Mouse (Mus musculus) left cerebral cortex, adult 2 months (tissue): Measurements from ENCODE around the gene C2cd5. TPM values are rescaled to one million over a fixed set of nuclear protein-coding genes. Genes with fewer than 3 reads are reported as not detected.
A peak's percentile ranks its signal among the peaks of the same experiment; 100 is the strongest.

Source experiments
- DNase-seq, 2 experiments: peaks; one replicate each; pipeline ENCODE4 v3.0.0; 2021 to 2022; ENCODE audit warnings: low spot score in 2 of 2, mixed read lengths in 1 of 2; ENCODE audit errors: extremely low spot score in 1 of 2
- H3K27ac ChIP-seq: fragments of 200-600 bp; 2 replicates; pipeline ENCODE4 v1.8.1; 2022
- H3K4me3 ChIP-seq: fragments of 200-600 bp; 2 replicates; pipeline ENCODE4 v1.8.1; 2022
- CTCF ChIP-seq: fragments of 200-600 bp; IDR thresholded peaks from 2 replicates; pipeline ENCODE4 v1.8.1; 2022; ENCODE audit warnings: antibody characterized with exemption, mild to moderate bottlenecking, moderate library complexity
- intact Hi-C: fragments of 180-260 bp; cut with DNase I; formaldehyde crosslinking; loops from one replicate; pipeline ENCODE4 v1.15.1; 2025
- total RNA-seq, 2 experiments: library from RNA; stranded (reverse); gene quantifications; 2 replicates each; pipeline ENCODE4 v1.2.3; 2021

C2cd5 gene
- total RNA-seq, 2 experiments from 2014 or later, result 103 to 104 TPM

GRCm38 (mm10) chr6:143069606-143070005 lies 30.3 kb downstream of the C2cd5 start:
- Histone ChIP-seq H3K4me3 (no peak overlapping the region), H3K27ac (no peak overlapping the region)
- intact Hi-C loops, result no loop called here
- DNase-seq, result no peak
- no peak for TF ChIP-seq CTCF

- no peak for TF ChIP-seq CTCF
- DNase-seq, result no peak
- H3K27ac ChIP-seq, result no peak overlapping the region
- H3K4me3 ChIP-seq, result no peak overlapping the region
- intact Hi-C loops, result no loop called here
Observed at GRCm38 (mm10) chr6:143068181-143068915, 31.6 kb downstream of the C2cd5 start.

GRCm38 (mm10) chr6:143067654-143068053 lies 32.3 kb downstream of the C2cd5 start:
- Histone ChIP-seq H3K4me3 (no peak overlapping the region), H3K27ac (no peak overlapping the region)
- no peak for DNase-seq
- intact Hi-C loops, result no loop called here
- no peak for TF ChIP-seq CTCF

GRCm38 (mm10) chr6:143066859-143067258 lies 33.1 kb downstream of the C2cd5 start:
- H3K4me3 ChIP-seq, result no peak overlapping the region
- no peak for TF ChIP-seq CTCF
- intact Hi-C loops, result no loop called here
- no peak overlapping the region for H3K27ac ChIP-seq
- peak in 1 of 2 experiments; percentile 6 for DNase-seq

GRCm38 (mm10) chr6:143064047-143064446 lies 35.9 kb downstream of the C2cd5 start:
- Histone ChIP-seq H3K27ac (no peak overlapping the region), H3K4me3 (no peak overlapping the region)
- peak in 1 of 2 experiments; percentile 1 for DNase-seq
- intact Hi-C loops, result no loop called here
- TF ChIP-seq CTCF, result no peak

GRCm38 (mm10) chr6:143057601-143058000 lies 42.3 kb downstream of the C2cd5 start:
- DNase-seq, result peak in 1 of 2 experiments; percentile 11
- intact Hi-C loops, result no loop called here
- H3K27ac ChIP-seq, result no peak overlapping the region
- no peak overlapping the region for H3K4me3 ChIP-seq
- TF ChIP-seq CTCF, result no peak

- no peak overlapping the region for H3K4me3 ChIP-seq
- intact Hi-C loops, result no loop called here
- TF ChIP-seq CTCF, result no peak
- H3K27ac ChIP-seq, result no peak overlapping the region
- no peak for DNase-seq
Observed at GRCm38 (mm10) chr6:143051566-143051965, 48.4 kb downstream of the C2cd5 start.

GRCm38 (mm10) chr6:143049791-143050555 lies 50.0 kb downstream of the C2cd5 start:
- peak in 1 of 2 experiments; percentile 8 for DNase-seq
- no peak overlapping the region for H3K27ac ChIP-seq
- intact Hi-C loops, result no loop called here
- no peak overlapping the region for H3K4me3 ChIP-seq
- TF ChIP-seq CTCF, result no peak

GRCm38 (mm10) chr6:143049117-143049516 lies 50.8 kb downstream of the C2cd5 start:
- DNase-seq, result peak in 1 of 2 experiments; percentile 1
- no peak for TF ChIP-seq CTCF
- no peak overlapping the region for H3K27ac ChIP-seq
- H3K4me3 ChIP-seq, result no peak overlapping the region
- intact Hi-C loops, result no loop called here

GRCm38 (mm10) chr6:143047538-143048258 lies 52.2 kb downstream of the C2cd5 start:
- no peak for TF ChIP-seq CTCF
- intact Hi-C loops, result no loop called here
- H3K4me3 ChIP-seq, result no peak overlapping the region
- DNase-seq, result no peak
- H3K27ac ChIP-seq, result no peak overlapping the region

GRCm38 (mm10) chr6:143041578-143041977 lies 58.4 kb downstream of the C2cd5 start:
- no peak for DNase-seq
- intact Hi-C loops, result no loop called here
- Histone ChIP-seq H3K27ac (no peak overlapping the region), H3K4me3 (no peak overlapping the region)
- no peak for TF ChIP-seq CTCF

GRCm38 (mm10) chr6:143035261-143035660 lies 64.7 kb downstream of the C2cd5 start:
- peak; percentile 56 for TF ChIP-seq CTCF
- no peak for DNase-seq
- H3K27ac ChIP-seq, result no peak overlapping the region
- no peak overlapping the region for H3K4me3 ChIP-seq
- intact Hi-C loops, result loop anchor here (5.0 kb wide), 1 partner anchor 142 kb away; no protein-coding TSS in a partner anchor
